Mouse (Mus musculus): ENCODE measurements at regions not wholly inside any gene's neighbourhood (a gene's known extent, or its start where the extent isn't known, plus 50 kb on each side); places are given as distances from the start of the nearest gene placed in this dataset.

GRCm38 (mm10) chr5:139644816-139645215 is 91.3 kb downstream of the Micall2 start:
- WGBS, result 66% methylated on average over 6 of the region's 6 CpGs
- no peaks in the 10 kb centered on the region for H3K36me3 ChIP-seq (ENCODE audit: control insufficient read depth, insufficient read depth, low read length)
- ATAC-seq (ENCODE audit: low FRiP score, low read depth), result no peak

GRCm38 (mm10) chr5:139651041-139651440 is 85.1 kb downstream of the Micall2 start:
- no peak for ATAC-seq (ENCODE audit: low FRiP score, low read depth)
- Histone ChIP-seq H3K9me3 (ENCODE audit: control insufficient read depth, low read length) (no peaks in the 10 kb centered on the region), H3K36me3 (ENCODE audit: control insufficient read depth, insufficient read depth, low read length) (no peaks in the 10 kb centered on the region), H3K4me3 (replicated peaks; ENCODE audit: low read length) (no peak overlapping the region), H3K27ac (replicated peaks; ENCODE audit: low read depth, low read length) (no peak overlapping the region), H3K9ac (ENCODE audit: low read depth, low read length, severe bottlenecking) (no peak overlapping the region), H3K4me1 (ENCODE audit: control insufficient read depth, insufficient read depth, low read length) (no peaks in the 10 kb centered on the region), H3K4me2 (replicated peaks; ENCODE audit: low read depth, low read length, severe bottlenecking) (no peak overlapping the region), H3K27me3 (ENCODE audit: control insufficient read depth, insufficient read depth, low read length) (no peaks in the 10 kb centered on the region)
- WGBS, result 24% methylated on average over 4 of the region's 4 CpGs
- DNase-seq (ENCODE audit: low spot score), result no peak
- TF ChIP-seq POLR2A (IDR thresholded peaks at IDR 0.05; ENCODE audit: borderline replicate concordance, extremely low read depth, insufficient read depth, insufficient read length), result no peak

More at GRCm38 (mm10) chr5:139644816-139645215, 91.3 kb downstream of the Micall2 start:
- no peak overlapping the region for H3K9ac ChIP-seq (ENCODE audit: low read depth, low read length, severe bottlenecking)
- H3K9me3 ChIP-seq (ENCODE audit: control insufficient read depth, low read length), result no peaks in the 10 kb centered on the region
- H3K27me3 ChIP-seq (ENCODE audit: control insufficient read depth, insufficient read depth, low read length), result no peaks in the 10 kb centered on the region
- H3K4me3 ChIP-seq (replicated peaks; ENCODE audit: low read length), result no peak overlapping the region
- no peak overlapping the region for H3K27ac ChIP-seq (replicated peaks; ENCODE audit: low read depth, low read length)
- H3K4me1 ChIP-seq (ENCODE audit: control insufficient read depth, insufficient read depth, low read length), result no peaks in the 10 kb centered on the region
- no peak for TF ChIP-seq POLR2A (IDR thresholded peaks at IDR 0.05; ENCODE audit: borderline replicate concordance, extremely low read depth, insufficient read depth, insufficient read length)
- no peak overlapping the region for H3K4me2 ChIP-seq (replicated peaks; ENCODE audit: low read depth, low read length, severe bottlenecking)
- DNase-seq (ENCODE audit: low spot score), result no peak
